Mouse (Mus musculus) testis, adult 2 months (tissue): ENCODE results near the gene Cd19.

Experiments
- CTCF ChIP-seq: fragments of 200-500 bp; IDR thresholded peaks from 2 replicates; pipeline ENCODE4 v1.5.1; 2012; ENCODE audit warnings: low read depth, mild to moderate bottlenecking, inconsistent platforms, low read length, moderate library complexity; ENCODE audit not compliant: control insufficient read depth, insufficient read depth, insufficient replicate concordance
- POLR2A ChIP-seq: fragments of 200-500 bp; IDR thresholded peaks from 2 replicates; pipeline ENCODE4 v1.6.1; 2012; ENCODE audit warnings: low read depth, mild to moderate bottlenecking, inconsistent platforms, low read length, moderate library complexity; ENCODE audit not compliant: control insufficient read depth

DNA sequence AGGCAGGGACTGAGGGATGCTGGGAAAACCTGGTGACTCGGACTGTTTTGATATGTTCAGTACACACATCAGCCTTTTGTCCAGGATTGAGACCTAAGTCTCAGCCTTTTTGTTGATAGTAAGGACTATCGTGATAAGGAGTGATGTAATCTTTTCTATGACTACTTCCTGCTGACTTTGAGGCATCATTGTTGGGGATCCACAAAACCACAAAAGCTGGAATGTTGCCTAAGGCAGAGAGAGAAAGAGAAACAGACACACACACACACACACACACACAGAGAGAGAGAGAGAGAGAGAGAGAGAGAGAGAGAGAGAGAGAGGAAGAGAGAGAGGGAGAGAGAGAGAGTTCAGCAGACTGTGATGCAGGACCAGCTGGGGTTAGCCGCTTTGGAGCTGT is 3.8 kb upstream of the Cd19 start:
- TF ChIP-seq CTCF (no peak), POLR2A (no peak)
